Mouse (Mus musculus): ENCODE results near the gene Fndc3a. TPM values are rescaled to one million over a fixed set of nuclear protein-coding genes. Genes with fewer than 3 reads are reported as not detected.
A peak's percentile ranks its signal among the peaks of the same experiment; 100 is the strongest.

The Fndc3a gene
- polyA plus RNA-seq, 1 experiment from 2014 or later: 25.0 TPM

- 62% methylated on average over 5 of the region's 5 CpGs for WGBS
- no peak overlapping the region for H3K4me2 ChIP-seq (replicated peaks; ENCODE audit: low read depth)
- DNase-seq (ENCODE audit: low spot score) (no peak), ATAC-seq (ENCODE audit: low FRiP score, low TSS enrichment) (no peak)
- H3K9ac ChIP-seq (ENCODE audit: low read length): no peak overlapping the region
- H3K4me1 ChIP-seq (replicated peaks; ENCODE audit: control insufficient read depth, insufficient read depth): no peaks in the 10 kb centered on the region
- H3K9me3 ChIP-seq (ENCODE audit: control insufficient read depth, low read length): no peaks in the 10 kb centered on the region
- TF ChIP-seq EP300 (optimal IDR thresholded peaks at IDR 0.05) (no peak), CTCF (IDR thresholded peaks at IDR 0.05; ENCODE audit: low read depth) (no peak)
- H3K36me3 ChIP-seq (ENCODE audit: control insufficient read depth, insufficient read depth, low read length): peaks cover 19% of the 10 kb centered on the region
- H3K4me3 ChIP-seq (ENCODE audit: low read depth, low read length): no peak overlapping the region
- no peak overlapping the region for H3K27ac ChIP-seq (replicated peaks)
- H3K27me3 ChIP-seq (ENCODE audit: control insufficient read depth, insufficient read depth, low read length): no peaks in the 10 kb centered on the region
Measured at GRCm38 (mm10) chr14:72558795-72559194, 151.0 kb downstream of the Fndc3a start.

GRCm38 (mm10) chr14:72555846-72556245 lies 154.0 kb downstream of the Fndc3a start:
- TF ChIP-seq CTCF (IDR thresholded peaks at IDR 0.05; ENCODE audit: low read depth) (peak; percentile 48), EP300 (optimal IDR thresholded peaks at IDR 0.05) (no peak)
- H3K9me3 ChIP-seq (ENCODE audit: control insufficient read depth, low read length): no peaks in the 10 kb centered on the region
- no peak overlapping the region for H3K4me2 ChIP-seq (replicated peaks; ENCODE audit: low read depth)
- no peaks in the 10 kb centered on the region for H3K4me1 ChIP-seq (replicated peaks; ENCODE audit: control insufficient read depth, insufficient read depth)
- DNase-seq (ENCODE audit: low spot score): no peak
- H3K4me3 ChIP-seq (ENCODE audit: low read depth, low read length): no peak overlapping the region
- WGBS: 72% methylated on average over 1 of the region's 1 CpGs
- ATAC-seq (ENCODE audit: low FRiP score, low TSS enrichment): no peak
- peaks cover 23% of the 10 kb centered on the region for H3K36me3 ChIP-seq (ENCODE audit: control insufficient read depth, insufficient read depth, low read length)
- no peak overlapping the region for H3K27ac ChIP-seq (replicated peaks)
- H3K27me3 ChIP-seq (ENCODE audit: control insufficient read depth, insufficient read depth, low read length): no peaks in the 10 kb centered on the region
- no peak overlapping the region for H3K9ac ChIP-seq (ENCODE audit: low read length)

GRCm38 (mm10) chr14:72536392-72537017 lies 173.3 kb downstream of the Fndc3a start:
- WGBS: 87% methylated on average over 5 of the region's 5 CpGs

GRCm38 (mm10) chr14:72533862-72534261 lies 175.9 kb downstream of the Fndc3a start:
- DNase-seq (ENCODE audit: low spot score) (no peak), ATAC-seq (ENCODE audit: low FRiP score, low TSS enrichment) (no peak)

More at GRCm38 (mm10) chr14:72536392-72537017, 173.3 kb downstream of the Fndc3a start:
- H3K27ac ChIP-seq (replicated peaks): no peak overlapping the region
- ATAC-seq (ENCODE audit: low FRiP score, low TSS enrichment) (peak; percentile 51; the same call in 1 of the 2 replicates), DNase-seq (ENCODE audit: low spot score) (no peak)
- peaks cover 13% of the 10 kb centered on the region; the same call in 1 of the 2 replicates for H3K36me3 ChIP-seq (ENCODE audit: control insufficient read depth, insufficient read depth, low read length)
- H3K27me3 ChIP-seq (ENCODE audit: control insufficient read depth, insufficient read depth, low read length): no peaks in the 10 kb centered on the region
- no peaks in the 10 kb centered on the region for H3K4me1 ChIP-seq (replicated peaks; ENCODE audit: control insufficient read depth, insufficient read depth)
- no peak overlapping the region for H3K4me3 ChIP-seq (ENCODE audit: low read depth, low read length)
- no peaks in the 10 kb centered on the region for H3K9me3 ChIP-seq (ENCODE audit: control insufficient read depth, low read length)
- H3K9ac ChIP-seq (ENCODE audit: low read length): no peak overlapping the region
- no peak for TF ChIP-seq EP300 (optimal IDR thresholded peaks at IDR 0.05)
- H3K4me2 ChIP-seq (replicated peaks; ENCODE audit: low read depth): no peak overlapping the region

GRCm38 (mm10) chr14:72532028-72532917 lies 177.5 kb downstream of the Fndc3a start:
- peak overlapping the region; percentile 27; the same call in 1 of the 2 replicates for H3K9ac ChIP-seq (ENCODE audit: low read length)
- TF ChIP-seq CTCF (IDR thresholded peaks at IDR 0.05; ENCODE audit: low read depth) (no peak; the same call in 1 of the 2 replicates), EP300 (optimal IDR thresholded peaks at IDR 0.05) (no peak)
- 3% methylated on average over 54 of the region's 54 CpGs for WGBS
- ATAC-seq (ENCODE audit: low FRiP score, low TSS enrichment): peak; percentile 81
- H3K36me3 ChIP-seq (ENCODE audit: control insufficient read depth, insufficient read depth, low read length): no peaks in the 10 kb centered on the region
- peak overlapping the region; percentile 62 for H3K4me2 ChIP-seq (replicated peaks; ENCODE audit: low read depth)
- H3K27ac ChIP-seq (replicated peaks): no peak overlapping the region
- H3K9me3 ChIP-seq (ENCODE audit: control insufficient read depth, low read length): no peaks in the 10 kb centered on the region
- H3K4me3 ChIP-seq (ENCODE audit: low read depth, low read length): peak overlapping the region; percentile 38
- H3K4me1 ChIP-seq (replicated peaks; ENCODE audit: control insufficient read depth, insufficient read depth): no peaks in the 10 kb centered on the region
- H3K27me3 ChIP-seq (ENCODE audit: control insufficient read depth, insufficient read depth, low read length): no peaks in the 10 kb centered on the region
- DNase-seq (ENCODE audit: low spot score): peak; percentile 58

More at GRCm38 (mm10) chr14:72533862-72534261, 175.9 kb downstream of the Fndc3a start:
- H3K27ac ChIP-seq (replicated peaks): no peak overlapping the region
- no peak overlapping the region for H3K9ac ChIP-seq (ENCODE audit: low read length)
- H3K27me3 ChIP-seq (ENCODE audit: control insufficient read depth, insufficient read depth, low read length): no peaks in the 10 kb centered on the region
- no peak overlapping the region for H3K4me3 ChIP-seq (ENCODE audit: low read depth, low read length)
- H3K36me3 ChIP-seq (ENCODE audit: control insufficient read depth, insufficient read depth, low read length): no peaks in the 10 kb centered on the region
- H3K4me1 ChIP-seq (replicated peaks; ENCODE audit: control insufficient read depth, insufficient read depth): no peaks in the 10 kb centered on the region
- TF ChIP-seq CTCF (IDR thresholded peaks at IDR 0.05; ENCODE audit: low read depth) (no peak), EP300 (optimal IDR thresholded peaks at IDR 0.05) (no peak)
- WGBS: 80% methylated on average over 7 of the region's 7 CpGs
- H3K9me3 ChIP-seq (ENCODE audit: control insufficient read depth, low read length): no peaks in the 10 kb centered on the region
- H3K4me2 ChIP-seq (replicated peaks; ENCODE audit: low read depth): no peak overlapping the region
